Mouse (Mus musculus) CD4-positive helper T cell, adult 2 months (primary cell): ENCODE measurements around the gene Ano8.
"Not testable (repeated sequence)": the region's sequence is repeated elsewhere in the genome, so short reads cannot be mapped to it uniquely, and the experiment has no call there.

Experiments
- DNase-seq: peaks from one replicate; pipeline ENCODE4 v3.0.0-alpha.2; 2012; ENCODE audit warnings: low read depth, missing footprints, low spot score

Gene Ano8

DNA sequence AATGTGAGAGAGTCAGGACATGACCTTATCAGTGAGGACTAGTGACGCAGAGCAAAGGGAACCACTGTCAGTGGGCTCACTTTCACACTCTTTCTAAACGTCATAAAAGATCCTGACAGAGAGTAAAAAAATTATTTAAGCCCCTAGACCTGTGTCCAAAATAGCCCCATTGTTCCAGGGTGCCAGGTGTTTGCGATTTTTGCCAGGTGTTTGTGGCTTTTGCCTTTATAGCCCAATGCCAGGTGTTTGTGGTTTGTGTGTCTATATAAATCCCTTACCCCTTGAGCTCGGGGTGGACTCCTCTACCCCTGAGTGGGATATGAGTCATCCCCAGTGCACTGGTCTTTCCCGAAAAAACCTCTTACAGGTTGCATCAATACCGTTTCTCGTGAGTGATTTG, 40.7 kb downstream of the Ano8 start:
- no peak for DNase-seq

DNA sequence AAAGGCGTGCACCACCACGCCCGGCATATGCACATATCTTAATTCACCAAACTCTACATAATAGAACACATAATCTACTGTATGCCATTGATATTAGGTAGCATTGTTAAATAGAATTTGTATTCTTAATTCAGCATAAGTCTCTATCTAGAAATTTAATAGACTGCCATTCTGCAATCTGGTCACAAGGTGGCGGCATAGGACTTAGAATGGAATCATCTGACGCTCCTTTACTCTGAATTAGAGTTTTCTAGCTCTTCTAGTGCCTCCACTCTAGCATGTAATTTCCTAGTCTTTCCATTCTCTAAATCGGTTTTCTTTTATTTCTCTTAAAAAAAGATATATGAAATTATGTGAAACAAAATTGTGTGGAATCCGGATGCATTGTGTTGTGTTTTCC, 44.4 kb downstream of the Ano8 start:
- DNase-seq = peak; percentile 69

DNA sequence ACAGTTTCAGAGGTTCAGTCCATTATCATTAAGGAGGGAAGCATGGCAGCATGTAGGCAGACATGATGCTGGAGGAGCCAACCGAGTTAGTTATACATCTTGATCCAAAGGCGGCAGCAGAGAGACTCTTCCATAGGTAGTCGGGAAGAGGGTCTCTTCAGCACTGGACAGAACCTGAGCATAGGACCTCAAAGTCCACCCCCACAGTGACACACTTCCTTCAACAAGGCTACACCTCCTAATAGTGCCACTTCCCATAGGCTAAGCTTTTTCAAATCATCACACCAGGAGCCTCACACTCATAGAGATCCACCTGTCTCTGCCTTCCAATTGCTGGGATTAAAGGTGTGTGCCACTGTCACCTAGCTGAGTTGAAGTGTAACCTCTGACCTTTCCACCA, 48.7 kb downstream of the Ano8 start:
- DNase-seq = no peak

DNA sequence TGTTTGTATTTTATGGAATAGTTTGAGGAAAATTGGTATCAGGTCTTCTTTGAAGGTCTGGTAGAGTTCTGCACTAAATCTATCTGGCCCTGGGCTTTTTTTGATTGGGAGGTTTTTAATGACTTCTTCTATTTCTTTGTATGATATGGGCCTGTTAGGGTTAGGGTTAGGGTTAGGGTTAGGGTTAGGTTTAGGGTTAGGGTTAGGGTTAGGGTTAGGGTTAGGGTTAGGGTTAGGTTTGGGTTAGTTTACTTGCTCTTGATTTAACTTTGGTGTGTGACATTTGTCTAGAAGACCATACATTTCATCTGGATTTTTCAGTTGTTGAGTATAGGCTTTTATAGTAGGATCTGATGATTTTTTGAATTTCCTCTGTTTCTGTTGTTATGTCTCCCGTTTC, 52.8 kb downstream of the Ano8 start:
- DNase-seq = not testable (repeated sequence)
